Mouse (Mus musculus) ES-Bruce4 (cell line): ENCODE measurements around the gene Abcc12.

Experiments
- CTCF ChIP-seq: IDR thresholded peaks from one replicate; pipeline ENCODE4 v1.8.1; 2011; ENCODE audit warnings: low read depth, low read length
- POLR2A ChIP-seq: IDR thresholded peaks from one replicate; pipeline ENCODE4 v1.8.1; 2011; ENCODE audit warnings: low read length; ENCODE audit not compliant: insufficient read depth

DNA sequence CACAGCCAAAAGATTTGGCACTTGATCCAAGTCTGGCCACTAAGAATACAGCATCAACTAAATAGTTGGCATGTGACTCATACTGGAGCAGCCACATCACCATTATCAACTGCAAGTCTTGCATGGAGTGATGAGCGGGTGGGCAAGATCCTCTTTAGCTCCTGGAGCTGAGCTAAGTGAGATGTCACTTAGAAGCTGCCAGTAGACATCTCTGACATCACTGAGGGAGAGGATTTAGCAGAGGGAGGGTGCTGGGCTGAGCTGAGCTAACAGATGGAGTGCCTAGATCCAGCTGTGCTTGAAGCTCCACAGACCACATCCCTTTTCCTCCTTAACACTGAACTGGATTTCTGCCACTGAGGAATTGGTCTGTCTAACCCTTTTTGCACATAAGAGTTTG lies 143.1 kb downstream of the Abcc12 start:
- TF ChIP-seq CTCF (no peak), POLR2A (no peak)
